Mouse (Mus musculus): Measurements from ENCODE around the gene Ptges.

The Ptges gene

DNA sequence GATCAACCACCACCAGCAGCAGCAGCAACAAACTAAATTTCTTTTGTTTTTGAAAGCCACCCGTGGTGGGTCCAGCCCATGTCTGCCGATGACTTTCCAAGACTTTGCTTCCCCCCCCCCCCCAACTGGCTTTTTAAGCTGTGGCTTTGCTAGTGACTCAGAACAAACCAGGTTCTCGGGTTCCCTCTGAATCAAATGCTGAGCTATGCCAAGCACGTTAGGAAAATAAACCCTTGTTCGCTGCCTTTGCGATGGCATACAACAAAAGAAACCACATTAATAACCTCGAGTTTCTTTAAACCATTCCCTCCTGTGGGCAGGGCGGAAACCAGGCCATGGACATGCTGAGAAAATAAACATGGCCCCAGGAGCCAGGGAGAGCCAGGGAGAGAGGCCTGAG, 81.5 kb downstream of the Ptges start:
- DNase-seq (ENCODE audit: low read depth): peak; percentile 81

DNA sequence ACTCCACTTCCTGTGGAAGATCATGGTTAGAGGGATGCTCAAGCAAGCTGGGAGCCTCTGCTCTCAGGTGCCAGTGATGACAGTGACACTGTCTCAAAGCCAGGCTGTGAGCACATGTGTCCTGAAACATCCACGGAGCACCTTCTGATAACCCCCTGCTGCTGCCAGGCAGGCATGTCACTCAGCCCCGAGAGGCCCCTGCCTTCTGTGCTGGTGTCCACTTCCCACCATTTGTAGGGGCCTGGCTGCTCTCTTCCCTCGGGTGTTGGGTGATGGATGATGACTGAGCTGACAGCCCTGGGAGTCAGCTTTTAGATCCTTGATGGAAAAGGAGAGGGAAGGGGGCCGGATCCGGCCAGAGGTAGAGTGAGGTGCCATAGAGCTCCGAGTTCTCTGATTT, 82.9 kb downstream of the Ptges start:
- no peak for DNase-seq (ENCODE audit: low read depth)

DNA sequence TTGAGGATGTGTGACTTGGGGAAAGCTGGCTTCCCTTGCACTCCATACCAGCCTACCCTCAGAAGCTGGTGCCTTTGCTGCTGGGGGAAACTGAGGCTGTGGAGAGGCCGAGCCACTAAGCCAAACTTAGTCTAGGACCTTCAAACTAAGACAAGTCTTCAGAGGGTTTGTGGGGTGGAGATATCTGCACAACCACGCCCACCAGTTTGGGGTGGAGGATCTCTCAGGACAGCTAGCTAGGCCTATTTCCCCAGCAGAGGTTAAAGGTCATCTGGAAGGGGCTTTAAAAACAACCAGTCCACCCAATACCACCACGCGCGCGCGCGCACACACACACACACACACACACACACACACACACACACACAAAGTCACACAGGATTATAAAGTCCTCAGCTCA, 83.4 kb downstream of the Ptges start:
- DNase-seq (ENCODE audit: low read depth): peak; percentile 61

DNA sequence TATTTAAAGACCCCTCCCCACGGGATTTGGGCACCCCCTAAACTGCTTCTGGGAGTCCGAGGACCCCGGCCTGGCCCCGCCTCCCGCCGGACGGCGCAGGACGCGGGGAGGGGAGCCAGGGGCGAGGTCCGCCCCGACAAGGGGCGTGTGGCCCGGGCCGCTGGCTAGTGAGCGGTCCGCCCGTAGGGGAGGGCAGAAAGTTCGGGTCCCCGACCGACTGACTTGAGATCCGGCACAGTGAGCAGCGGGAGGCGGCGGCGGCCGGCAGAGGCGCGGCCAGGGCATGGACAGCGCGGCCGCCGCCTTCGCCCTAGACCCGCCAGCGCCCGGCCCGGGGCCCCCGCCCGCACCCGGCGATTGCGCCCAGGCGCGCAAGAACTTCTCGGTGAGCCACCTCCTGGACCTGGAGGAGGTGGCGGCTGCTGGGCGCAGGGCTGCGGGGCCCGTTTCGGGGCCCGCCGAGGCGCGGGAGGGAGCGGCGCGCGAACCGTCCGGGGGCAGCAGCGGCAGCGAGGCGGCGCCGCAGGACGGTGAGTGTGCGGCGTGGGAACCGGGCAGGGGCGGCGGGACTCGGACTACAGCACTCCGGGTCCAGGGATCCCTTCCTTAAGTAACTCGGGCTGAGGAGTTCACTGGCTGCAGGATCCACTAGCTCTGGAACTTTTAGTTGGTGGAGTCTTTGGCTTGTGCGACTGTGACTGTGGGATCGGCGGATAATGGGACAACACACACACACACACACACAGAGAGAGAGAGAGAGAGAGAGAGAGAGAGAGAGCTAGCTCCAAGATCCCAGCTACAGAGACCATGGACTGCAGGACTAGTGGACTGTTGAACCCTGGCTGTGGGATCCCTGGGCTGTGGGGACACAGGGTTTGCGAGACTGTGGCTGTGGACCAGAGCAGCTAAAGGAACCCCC, 84.3 kb downstream of the Ptges start:
- DNase-seq (ENCODE audit: low read depth): peak; percentile 74

DNA sequence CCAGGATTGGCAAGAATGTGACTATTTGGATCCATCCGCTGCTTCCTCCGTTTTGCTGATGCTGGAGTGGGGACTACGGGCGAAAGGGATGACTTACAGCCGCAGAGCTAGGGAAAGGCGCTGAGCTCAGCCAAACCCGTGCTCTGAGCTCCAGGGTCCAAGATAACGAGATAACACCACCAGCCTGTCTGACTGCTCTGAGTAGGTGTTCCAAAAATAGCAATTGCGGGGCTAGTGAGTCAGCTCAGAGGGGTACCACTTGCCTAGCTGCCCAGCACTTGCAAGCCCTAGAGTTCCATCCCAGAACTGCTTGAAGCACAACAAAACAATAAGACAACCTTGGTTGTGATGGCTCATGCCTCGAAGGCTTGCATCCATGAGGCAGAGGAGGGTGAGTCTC, 87.0 kb downstream of the Ptges start:
- peak; percentile 75 for DNase-seq (ENCODE audit: low read depth)

All from NIH3T3 (cell line).